Mouse (Mus musculus): ENCODE data around the gene Atp1a2.

GRCm38 (mm10) chr1:172271208-172271607 lies 26.7 kb downstream of the Atp1a2 start:
- TF ChIP-seq RCOR1 (conservative IDR thresholded peaks at IDR 0.05; ENCODE audit: low read depth, low read length) (no peak), CTCF (conservative IDR thresholded peaks at IDR 0.05 in 1 of 2, IDR thresholded peaks at IDR 0.05 in 1 of 2; ENCODE audit: low read depth in 2 of 2, low read length in 2 of 2) (no peak), USF1 (IDR thresholded peaks at IDR 0.05; ENCODE audit: low read depth, low read length) (no peak), ZC3H11A (IDR thresholded peaks at IDR 0.05; ENCODE audit: low read depth, low read length) (no peak), POLR2A (IDR thresholded peaks at IDR 0.05; ENCODE audit: low read depth, low read length) (no peak)

All from CH12.LX (cell line).